Mouse (Mus musculus) small intestine, adult 2 months (tissue): ENCODE measurements at regions not wholly inside any gene's neighbourhood (a gene's known extent, or its start where the extent isn't known, plus 50 kb on each side); places are given as distances from the start of the nearest gene placed in this dataset.

Source experiments
- H3K27ac ChIP-seq: fragments of 200-500 bp; 2 replicates; pipeline ENCODE4 v1.5.1; 2012; ENCODE audit warnings: low read depth, low read length, control low read depth, inconsistent platforms; ENCODE audit not compliant: insufficient read depth
- H3K27me3 ChIP-seq: fragments of 200-500 bp; 2 replicates; pipeline ENCODE4 v1.6.1; 2012; ENCODE audit warnings: mild to moderate bottlenecking, moderate library complexity, low read length, inconsistent platforms; ENCODE audit not compliant: control insufficient read depth, insufficient read depth
- H3K36me3 ChIP-seq: fragments of 200-500 bp; 2 replicates; pipeline ENCODE4 v1.6.1; 2012; ENCODE audit warnings: mild to moderate bottlenecking, low read length, control low read depth, inconsistent platforms; ENCODE audit not compliant: control insufficient read depth, insufficient read depth
- H3K4me1 ChIP-seq: fragments of 200-500 bp; 2 replicates; pipeline ENCODE4 v1.6.1; 2012; ENCODE audit warnings: low read length, inconsistent platforms, mixed read lengths; ENCODE audit not compliant: control insufficient read depth, insufficient read depth, insufficient read length
- H3K4me3 ChIP-seq: fragments of 200-500 bp; 2 replicates; pipeline ENCODE4 v1.5.1; 2012; ENCODE audit warnings: low read depth, mild to moderate bottlenecking, control low read depth, inconsistent platforms, low read length, moderate library complexity
- CTCF ChIP-seq: fragments of 200-500 bp; IDR thresholded peaks from 2 replicates; pipeline ENCODE4 v1.5.1; 2012; ENCODE audit warnings: low read depth, mild to moderate bottlenecking, control low read depth, inconsistent platforms, low read length, moderate library complexity, mixed read lengths; ENCODE audit not compliant: insufficient replicate concordance, insufficient read length; ENCODE audit errors: extremely low read depth
- POLR2A ChIP-seq: fragments of 200-500 bp; IDR thresholded peaks from 2 replicates; pipeline ENCODE4 v1.6.1; 2012; ENCODE audit warnings: low read depth, mild to moderate bottlenecking, control low read depth, inconsistent platforms, low read length, moderate library complexity
- WGBS: fragments of 180-500 bp; shearing (Covaris S2); methylation state at CpG from one replicate; pipeline ENCODE4 v1.1.7; 2018; 5-methylcytosine and 5-hydroxymethylcytosine counted together

- H3K27ac ChIP-seq, result no peak overlapping the region
- H3K4me3 ChIP-seq, result no peak overlapping the region
- peaks cover 2% of the 10 kb centered on the region; the same call in 1 of the 2 replicates for H3K4me1 ChIP-seq
- H3K27me3 ChIP-seq, result no peaks in the 10 kb centered on the region
- no peak for TF ChIP-seq CTCF
- no peak for TF ChIP-seq POLR2A
- WGBS, result 88% methylated on average over 5 of the region's 5 CpGs
- H3K36me3 ChIP-seq, result no peaks in the 10 kb centered on the region
Measured at GRCm38 (mm10) chr1:184570681-184571080, 161.7 kb downstream of the Hlx start.

GRCm38 (mm10) chr1:184562926-184563325, 169.5 kb downstream of the Hlx start:
- Histone ChIP-seq H3K27me3 (no peaks in the 10 kb centered on the region), H3K4me1 (no peaks in the 10 kb centered on the region), H3K4me3 (no peak overlapping the region), H3K36me3 (no peaks in the 10 kb centered on the region), H3K27ac (no peak overlapping the region)
- WGBS, result 82% methylated on average over 4 of the region's 4 CpGs
- TF ChIP-seq CTCF, result no peak
- no peak for TF ChIP-seq POLR2A

- Histone ChIP-seq H3K4me3 (no peak overlapping the region), H3K27me3 (no peaks in the 10 kb centered on the region), H3K27ac (no peak overlapping the region), H3K36me3 (no peaks in the 10 kb centered on the region), H3K4me1 (no peaks in the 10 kb centered on the region)
- TF ChIP-seq POLR2A (no peak), CTCF (no peak)
- WGBS, result 85% methylated on average over 5 of the region's 5 CpGs
Measured at GRCm38 (mm10) chr1:184562239-184562638, 170.2 kb downstream of the Hlx start.

- 73% methylated on average over 7 of the region's 7 CpGs for whole genome bisulfite sequencing
- no peak for TF ChIP-seq CTCF
- TF ChIP-seq POLR2A, result no peak
- Histone ChIP-seq H3K36me3 (no peaks in the 10 kb centered on the region), H3K27ac (no peak overlapping the region), H3K4me3 (no peak overlapping the region), H3K27me3 (no peaks in the 10 kb centered on the region), H3K4me1 (no peaks in the 10 kb centered on the region)
Measured at GRCm38 (mm10) chr1:184559543-184559942, 172.9 kb downstream of the Hlx start.

GRCm38 (mm10) chr1:184553791-184554190, 178.6 kb downstream of the Hlx start:
- no peaks in the 10 kb centered on the region for H3K4me1 ChIP-seq
- no peaks in the 10 kb centered on the region for H3K36me3 ChIP-seq
- no peaks in the 10 kb centered on the region; the same call in 1 of the 2 replicates for H3K27me3 ChIP-seq
- no peak overlapping the region for H3K27ac ChIP-seq
- H3K4me3 ChIP-seq, result no peak overlapping the region
- no peak for TF ChIP-seq POLR2A
- no peak for TF ChIP-seq CTCF

- no peak overlapping the region for H3K4me3 ChIP-seq
- no peaks in the 10 kb centered on the region; the same call in 1 of the 2 replicates for H3K27me3 ChIP-seq
- no peaks in the 10 kb centered on the region for H3K36me3 ChIP-seq
- no peaks in the 10 kb centered on the region for H3K4me1 ChIP-seq
- WGBS, result 82% methylated on average over 2 of the region's 2 CpGs
- no peak for TF ChIP-seq CTCF
- no peak for TF ChIP-seq POLR2A
- H3K27ac ChIP-seq, result no peak overlapping the region
Measured at GRCm38 (mm10) chr1:184550491-184550890, 181.9 kb downstream of the Hlx start.

- TF ChIP-seq POLR2A (no peak), CTCF (no peak)
- Histone ChIP-seq H3K36me3 (no peaks in the 10 kb centered on the region), H3K27me3 (no peaks in the 10 kb centered on the region; the same call in 1 of the 2 replicates), H3K4me3 (no peak overlapping the region), H3K27ac (no peak overlapping the region), H3K4me1 (no peaks in the 10 kb centered on the region)
- WGBS, result 69% methylated on average over 15 of the region's 15 CpGs
Measured at GRCm38 (mm10) chr1:184547650-184548235, 184.7 kb downstream of the Hlx start.
